Mouse (Mus musculus) spleen, adult 2 months (tissue): Measurements from ENCODE around the gene Lactbl1. TPM values are rescaled to one million over a fixed set of nuclear protein-coding genes. Genes with fewer than 3 reads are reported as not detected.

Experiments
- DNase-seq, 2 experiments: peaks; one replicate each; pipeline versions ENCODE4 v3.0.0 to v3.0.0-alpha.2; 2012 to 2021; ENCODE audit warnings: low spot score in 2 of 2, low read depth in 1 of 2
- H3K27ac ChIP-seq: fragments of 200-500 bp; 2 replicates; pipeline ENCODE4 v1.5.1; 2012; ENCODE audit warnings: low read length, inconsistent platforms; ENCODE audit not compliant: insufficient read depth
- H3K27me3 ChIP-seq: fragments of 200-500 bp; 2 replicates; pipeline ENCODE4 v1.6.1; 2012; ENCODE audit warnings: mild to moderate bottlenecking, moderate library complexity, low read length, inconsistent platforms; ENCODE audit not compliant: control insufficient read depth, insufficient read depth
- H3K36me3 ChIP-seq: fragments of 200-500 bp; 2 replicates; pipeline ENCODE4 v1.6.1; 2012; ENCODE audit warnings: mild to moderate bottlenecking, low read length, inconsistent platforms; ENCODE audit not compliant: control insufficient read depth, insufficient read depth
- H3K4me1 ChIP-seq: fragments of 200-500 bp; 2 replicates; pipeline ENCODE4 v1.6.1; 2011; ENCODE audit warnings: inconsistent platforms; ENCODE audit not compliant: control insufficient read depth, insufficient read depth, insufficient read length
- H3K4me3 ChIP-seq: fragments of 200-500 bp; 2 replicates; pipeline ENCODE4 v1.5.1; 2011; ENCODE audit warnings: mild to moderate bottlenecking, inconsistent platforms; ENCODE audit not compliant: insufficient read depth, insufficient read length; ENCODE audit errors: extremely low read depth
- CTCF ChIP-seq: fragments of 200-500 bp; IDR thresholded peaks from 2 replicates; pipeline ENCODE4 v1.5.1; 2011; ENCODE audit warnings: mild to moderate bottlenecking, inconsistent platforms; ENCODE audit not compliant: insufficient read depth, insufficient read length, insufficient replicate concordance; ENCODE audit errors: extremely low read depth
- POLR2A ChIP-seq: fragments of 200-500 bp; IDR thresholded peaks from 2 replicates; pipeline ENCODE4 v1.6.1; 2011; ENCODE audit warnings: low read depth, low read length, inconsistent platforms
- WGBS: fragments of 180-500 bp; shearing (Covaris S2); methylation state at CpG from one replicate; pipeline ENCODE4 v1.1.7; 2018; 5-methylcytosine and 5-hydroxymethylcytosine counted together
- polyA plus RNA-seq: library from polyadenylated mRNA; depleted of rRNA; stranded (reverse); fragments of >200 nt; gene quantifications from 2 replicates; pipeline ENCODE4 v1.2.3, GENCODE M21; 2012

Gene Lactbl1
- polyA plus RNA-seq, 1 experiment, result 0.49 TPM

DNA sequence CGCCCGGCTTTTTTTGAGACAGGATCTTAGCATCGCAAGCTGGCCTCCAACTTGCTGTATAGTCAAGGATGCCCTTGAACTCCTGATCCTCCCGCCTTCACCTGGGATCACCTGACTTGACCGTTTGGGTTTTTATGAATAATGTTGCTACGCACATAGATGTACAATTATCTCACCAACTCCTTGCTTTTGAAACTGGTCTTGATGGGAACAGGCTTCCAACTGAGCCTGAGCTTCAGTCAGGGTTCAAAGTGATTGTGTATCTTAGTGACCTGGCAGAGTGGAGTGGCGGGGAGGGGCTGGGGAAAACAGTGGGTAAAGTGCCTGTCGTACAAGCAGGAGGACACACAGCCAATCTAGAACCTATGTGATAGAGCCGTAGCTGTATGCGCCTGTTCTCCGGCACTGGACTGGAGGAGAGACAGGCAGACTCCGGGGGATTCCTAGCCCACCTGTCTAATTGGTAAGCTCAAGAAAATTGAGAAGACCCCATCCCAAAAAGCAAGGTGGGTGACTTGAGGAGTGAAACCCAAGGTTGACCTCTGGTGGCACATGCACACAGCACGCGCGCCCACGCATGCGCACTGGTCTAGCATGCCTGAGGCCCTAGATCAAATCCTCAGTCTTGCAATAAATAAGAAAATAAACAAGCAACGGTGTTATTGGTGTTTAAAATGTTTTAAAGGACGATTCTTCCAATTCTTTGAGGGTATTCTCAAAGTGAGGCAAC lies 16.5 kb upstream of the Lactbl1 start:
- no peaks in the 10 kb centered on the region for H3K27me3 ChIP-seq
- DNase-seq, result no peak
- WGBS, result 92% methylated on average over 19 of the region's 19 CpGs
- no peak overlapping the region for H3K4me3 ChIP-seq
- H3K27ac ChIP-seq, result no peak overlapping the region
- TF ChIP-seq CTCF (no peak), POLR2A (no peak)
- H3K4me1 ChIP-seq, result no peaks in the 10 kb centered on the region
- H3K36me3 ChIP-seq, result no peaks in the 10 kb centered on the region

DNA sequence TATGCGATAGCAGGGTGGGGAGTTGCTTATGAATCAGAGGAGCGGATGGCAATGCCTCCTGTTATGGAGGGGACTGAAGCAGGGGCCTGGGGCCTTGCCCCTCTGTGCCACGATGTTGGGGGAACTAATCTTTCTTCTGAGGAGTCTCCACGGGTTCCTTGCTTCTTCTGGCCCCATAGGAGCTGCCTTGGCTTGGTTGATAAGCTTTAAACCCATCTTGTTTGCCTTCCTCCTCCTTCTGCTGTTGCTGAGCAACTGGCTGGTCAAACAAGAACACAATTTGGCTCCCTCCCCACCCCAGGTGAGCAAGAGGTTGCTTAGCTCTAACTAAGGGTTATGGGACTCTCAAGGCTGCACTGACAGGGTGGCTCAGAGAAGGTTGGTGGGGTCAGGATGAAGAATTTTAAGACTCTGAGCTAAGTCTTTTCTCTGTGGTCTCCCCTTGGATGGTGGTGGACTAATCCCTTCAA lies 12.0 kb upstream of the Lactbl1 start, which contains the start of gene Tex46:
Gene Tex46 (plus strand): TSS at position 51 of the 470 bp plus-strand sequence.
- no peaks in the 10 kb centered on the region for H3K36me3 ChIP-seq
- H3K4me3 ChIP-seq, result no peak within 1 kb of the TSS
- no peak for DNase-seq
- TF ChIP-seq CTCF (no peak), POLR2A (no peak)
- 78% methylated on average over 4 of the region's 4 CpGs for WGBS
- no peaks in the 10 kb centered on the region for H3K27me3 ChIP-seq
- no peaks in the 10 kb centered on the region for H3K4me1 ChIP-seq
- H3K27ac ChIP-seq, result no peak within 1 kb of the TSS

DNA sequence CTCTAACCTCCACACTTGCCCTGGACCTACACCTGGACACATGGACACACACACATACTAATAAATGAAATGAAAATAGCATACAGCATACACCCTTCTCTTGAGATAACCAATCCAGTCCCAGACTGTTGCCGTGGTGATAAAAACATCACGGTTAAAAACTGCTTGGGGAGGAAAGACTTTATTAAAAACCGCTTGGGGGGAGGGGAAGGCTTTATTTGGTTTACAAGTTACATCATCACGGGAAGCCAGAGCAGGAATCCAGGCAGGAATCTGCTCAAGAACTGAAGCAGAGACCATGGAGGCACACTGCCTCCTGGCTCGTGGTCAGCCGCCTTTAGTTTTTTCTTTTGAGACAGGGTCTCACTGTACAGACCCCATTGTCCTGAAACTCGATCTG lies 8.8 kb upstream of the Lactbl1 start:
- WGBS, result 73% methylated on average over 7 of the region's 7 CpGs

DNA sequence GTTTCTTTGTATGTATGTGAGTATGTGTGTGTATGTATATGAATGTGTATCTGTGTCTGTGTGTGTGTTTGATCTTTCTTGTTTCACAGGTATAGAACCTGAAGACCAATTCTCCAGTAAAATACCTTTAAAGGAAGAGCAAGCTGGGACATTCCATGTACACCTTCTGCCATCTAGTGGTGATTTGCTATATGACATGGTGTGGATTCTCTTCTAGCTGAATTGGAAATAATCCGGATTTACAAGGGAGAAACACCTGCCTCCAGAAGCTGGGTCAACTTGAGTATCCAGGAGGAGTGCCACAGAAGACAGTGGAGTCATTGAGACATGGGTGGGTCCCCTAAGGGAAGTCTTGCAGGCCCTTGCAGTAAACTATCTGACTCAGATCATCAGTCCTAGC lies 1.1 kb upstream of the Lactbl1 start:
- peak; percentile 27; the same call in 1 of the 2 replicates for TF ChIP-seq CTCF
- no peak for TF ChIP-seq POLR2A
- WGBS, result 4% methylated on average over 1 of the region's 1 CpGs

More for the DNA sequence above, 8.8 kb upstream of the Lactbl1 start:
- H3K36me3 ChIP-seq, result no peaks in the 10 kb centered on the region
- no peaks in the 10 kb centered on the region for H3K4me1 ChIP-seq
- no peak for TF ChIP-seq CTCF
- TF ChIP-seq POLR2A, result no peak
- H3K27ac ChIP-seq, result no peak overlapping the region
- no peak for DNase-seq
- H3K27me3 ChIP-seq, result no peaks in the 10 kb centered on the region
- no peak overlapping the region for H3K4me3 ChIP-seq

DNA sequence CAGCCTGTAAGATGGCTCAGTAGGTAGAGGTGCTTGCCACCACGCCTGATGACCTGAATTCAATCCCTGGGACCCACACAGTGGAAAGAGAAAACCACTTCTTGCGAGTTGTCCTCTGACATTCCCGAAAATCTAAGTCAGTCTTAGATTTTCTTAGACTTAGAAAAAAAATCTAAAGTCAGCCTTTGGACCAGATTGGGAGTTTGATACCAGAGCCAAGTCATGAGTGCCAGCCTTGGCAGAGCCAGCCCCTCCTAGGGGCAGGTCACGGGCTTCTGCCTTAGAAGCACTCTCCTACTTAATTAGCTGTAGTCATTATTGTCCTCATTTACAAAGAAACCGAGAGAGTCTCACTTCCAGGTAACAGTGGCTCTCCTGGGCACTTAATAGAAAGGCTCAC lies 465 bp upstream of the Lactbl1 start:
- 67% methylated on average over 5 of the region's 5 CpGs for WGBS
- TF ChIP-seq CTCF (no peak), POLR2A (no peak)
- H3K4me3 ChIP-seq, result no peak overlapping the region

More for the DNA sequence above, 1.1 kb upstream of the Lactbl1 start:
- Histone ChIP-seq H3K27me3 (no peaks in the 10 kb centered on the region), H3K36me3 (no peaks in the 10 kb centered on the region), H3K4me3 (no peak overlapping the region), H3K4me1 (no peaks in the 10 kb centered on the region), H3K27ac (no peak overlapping the region)
- no peak for DNase-seq

GRCm38 (mm10) chr4:136626590-136626989 lies 4.2 kb downstream of the Lactbl1 start:
- Histone ChIP-seq H3K27ac (peak overlapping the region; percentile 65), H3K4me3 (no peak overlapping the region), H3K27me3 (no peaks in the 10 kb centered on the region), H3K36me3 (no peaks in the 10 kb centered on the region), H3K4me1 (peaks cover 5% of the 10 kb centered on the region; the same call in 1 of the 2 replicates)
- DNase-seq, result peak in 1 of 2 experiments; percentile 43
- 5% methylated on average over 6 of the region's 6 CpGs for WGBS
- no peak for TF ChIP-seq CTCF
- no peak for TF ChIP-seq POLR2A

More for the DNA sequence above, 465 bp upstream of the Lactbl1 start:
- Histone ChIP-seq H3K4me1 (peaks cover 4% of the 10 kb centered on the region; the same call in 1 of the 2 replicates), H3K36me3 (no peaks in the 10 kb centered on the region), H3K27me3 (no peaks in the 10 kb centered on the region), H3K27ac (no peak overlapping the region)
- no peak for DNase-seq
